Mouse (Mus musculus) midbrain, embryonic 10.5 days (tissue): Measurements from ENCODE around the gene Filip1. TPM values are rescaled to one million over a fixed set of nuclear protein-coding genes. Genes with fewer than 3 reads are reported as not detected.
A peak's percentile ranks its signal among the peaks of the same experiment; 100 is the strongest.

Experiments used
- DNase-seq: peaks from one replicate; pipeline ENCODE4 v3.0.0-alpha.2; 2017; ENCODE audit warnings: low spot score
- H3K27ac ChIP-seq: fragments of 300-500 bp; sonication (generic); replicated peaks from 2 replicates; pipeline ENCODE4 v1.5.1; 2016; ENCODE audit warnings: mild to moderate bottlenecking
- H3K27me3 ChIP-seq: fragments of 300-500 bp; sonication (generic); 2 replicates; pipeline ENCODE4 v1.6.1; 2016; ENCODE audit warnings: low read depth, mild to moderate bottlenecking; ENCODE audit not compliant: poor library complexity, severe bottlenecking
- H3K36me3 ChIP-seq: fragments of 300-500 bp; sonication (generic); 2 replicates; pipeline ENCODE4 v1.6.1; 2016; ENCODE audit warnings: mild to moderate bottlenecking, moderate library complexity
- H3K4me1 ChIP-seq: fragments of 300-500 bp; sonication (generic); 2 replicates; pipeline ENCODE4 v1.6.1; 2016
- H3K4me3 ChIP-seq: fragments of 300-500 bp; sonication (generic); 2 replicates; pipeline ENCODE4 v1.5.1; 2016; ENCODE audit warnings: mild to moderate bottlenecking, moderate library complexity
- H3K9me3 ChIP-seq: fragments of 300-500 bp; sonication (generic); replicated peaks from 2 replicates; pipeline ENCODE4 v1.6.1; 2016; ENCODE audit warnings: mild to moderate bottlenecking
- WGBS: fragments of 180-500 bp; shearing (Covaris S2); methylation state at CpG from one replicate; pipeline ENCODE4 v1.1.7; 2016; 5-methylcytosine and 5-hydroxymethylcytosine counted together
- polyA plus RNA-seq: library from polyadenylated mRNA; unstranded; fragments of >200 nt; fragmentation: Nextera tagmentation; extraction: Ambion mirVana; gene quantifications from 2 replicates; pipeline ENCODE4 v1.2.1, GENCODE M21; 2016

Filip1 gene
- polyA plus RNA-seq, 1 experiment from 2014 or later = 8.3 TPM

- peak; percentile 40 for DNase-seq
- 22% methylated on average over 13 of the region's 13 CpGs for WGBS
- Histone ChIP-seq H3K27ac (peak overlapping the region; percentile 24), H3K9me3 (no peaks in the 10 kb centered on the region), H3K4me3 (peak overlapping the region; percentile 40), H3K4me1 (peaks cover 11% of the 10 kb centered on the region), H3K36me3 (no peaks in the 10 kb centered on the region), H3K27me3 (no peaks in the 10 kb centered on the region)
Observed at GRCm38 (mm10) chr9:79977549-79977971, 35.1 kb downstream of the Filip1 start.

- no peaks in the 10 kb centered on the region for H3K36me3 ChIP-seq
- no peaks in the 10 kb centered on the region for H3K9me3 ChIP-seq
- H3K4me1 ChIP-seq = peaks cover 11% of the 10 kb centered on the region
- H3K4me3 ChIP-seq = no peak overlapping the region
- 79% methylated on average over 8 of the region's 8 CpGs for WGBS
- no peak overlapping the region for H3K27ac ChIP-seq
- no peaks in the 10 kb centered on the region for H3K27me3 ChIP-seq
- no peak for DNase-seq
Observed at GRCm38 (mm10) chr9:79976789-79977188, 35.9 kb downstream of the Filip1 start.

GRCm38 (mm10) chr9:79975121-79975520 lies 37.5 kb downstream of the Filip1 start:
- H3K9me3 ChIP-seq = no peaks in the 10 kb centered on the region
- no peak overlapping the region for H3K4me3 ChIP-seq
- 84% methylated on average over 5 of the region's 5 CpGs for whole genome bisulfite sequencing
- H3K27me3 ChIP-seq = no peaks in the 10 kb centered on the region
- no peak for DNase-seq
- peaks cover 11% of the 10 kb centered on the region for H3K4me1 ChIP-seq
- no peak overlapping the region for H3K27ac ChIP-seq
- no peaks in the 10 kb centered on the region for H3K36me3 ChIP-seq

GRCm38 (mm10) chr9:79973582-79973981 lies 39.1 kb downstream of the Filip1 start:
- no peaks in the 10 kb centered on the region for H3K9me3 ChIP-seq
- H3K36me3 ChIP-seq = no peaks in the 10 kb centered on the region
- no peaks in the 10 kb centered on the region for H3K27me3 ChIP-seq
- WGBS = 89% methylated on average over 8 of the region's 8 CpGs
- H3K4me3 ChIP-seq = no peak overlapping the region
- DNase-seq = no peak
- H3K4me1 ChIP-seq = peaks cover 11% of the 10 kb centered on the region
- no peak overlapping the region for H3K27ac ChIP-seq

- H3K9me3 ChIP-seq = no peaks in the 10 kb centered on the region
- DNase-seq = no peak
- H3K4me1 ChIP-seq = peaks cover 9% of the 10 kb centered on the region
- WGBS = 92% methylated on average over 6 of the region's 6 CpGs
- H3K27ac ChIP-seq = no peak overlapping the region
- H3K36me3 ChIP-seq = no peaks in the 10 kb centered on the region
- no peak overlapping the region for H3K4me3 ChIP-seq
- no peaks in the 10 kb centered on the region for H3K27me3 ChIP-seq
Observed at GRCm38 (mm10) chr9:79972705-79973104, 39.9 kb downstream of the Filip1 start.

- WGBS = 83% methylated on average over 6 of the region's 6 CpGs
Observed at GRCm38 (mm10) chr9:79971619-79972018, 41.0 kb downstream of the Filip1 start.

GRCm38 (mm10) chr9:79970659-79971118 lies 42.0 kb downstream of the Filip1 start:
- Histone ChIP-seq H3K36me3 (no peaks in the 10 kb centered on the region), H3K9me3 (no peaks in the 10 kb centered on the region), H3K4me1 (0 out of 2 replicates have a peak, but pooled peaks cover 3% of the 10 kb centered on the region), H3K27me3 (no peaks in the 10 kb centered on the region), H3K27ac (no peak overlapping the region), H3K4me3 (no peak overlapping the region)
- WGBS = 75% methylated on average over 8 of the region's 8 CpGs
- no peak for DNase-seq

More at GRCm38 (mm10) chr9:79971619-79972018, 41.0 kb downstream of the Filip1 start:
- no peaks in the 10 kb centered on the region for H3K9me3 ChIP-seq
- DNase-seq = no peak
- H3K4me1 ChIP-seq = 0 out of 2 replicates have a peak, but pooled peaks cover 3% of the 10 kb centered on the region
- no peaks in the 10 kb centered on the region for H3K36me3 ChIP-seq
- no peaks in the 10 kb centered on the region for H3K27me3 ChIP-seq
- H3K4me3 ChIP-seq = no peak overlapping the region
- no peak overlapping the region for H3K27ac ChIP-seq

GRCm38 (mm10) chr9:79969544-79969943 lies 43.1 kb downstream of the Filip1 start:
- no peak for DNase-seq
- Histone ChIP-seq H3K27me3 (no peaks in the 10 kb centered on the region), H3K9me3 (no peaks in the 10 kb centered on the region), H3K4me1 (no peaks in the 10 kb centered on the region), H3K27ac (no peak overlapping the region), H3K36me3 (no peaks in the 10 kb centered on the region), H3K4me3 (no peak overlapping the region)
- 92% methylated on average over 4 of the region's 4 CpGs for WGBS

- Histone ChIP-seq H3K4me1 (peaks cover 4% of the 10 kb centered on the region), H3K36me3 (no peaks in the 10 kb centered on the region), H3K4me3 (no peak overlapping the region), H3K27ac (no peak overlapping the region), H3K27me3 (no peaks in the 10 kb centered on the region), H3K9me3 (no peaks in the 10 kb centered on the region)
- WGBS = 85% methylated on average over 12 of the region's 12 CpGs
- DNase-seq = no peak
Observed at GRCm38 (mm10) chr9:79966711-79967487, 45.8 kb downstream of the Filip1 start.

GRCm38 (mm10) chr9:79965600-79966392 lies 46.9 kb downstream of the Filip1 start:
- no peak for DNase-seq

GRCm38 (mm10) chr9:79965003-79965402 lies 47.6 kb downstream of the Filip1 start:
- Histone ChIP-seq H3K4me3 (no peak overlapping the region), H3K36me3 (no peaks in the 10 kb centered on the region), H3K4me1 (peaks cover 7% of the 10 kb centered on the region), H3K9me3 (no peaks in the 10 kb centered on the region), H3K27ac (no peak overlapping the region), H3K27me3 (no peaks in the 10 kb centered on the region)
- no peak for DNase-seq
- WGBS = 81% methylated on average over 5 of the region's 5 CpGs

More at GRCm38 (mm10) chr9:79965600-79966392, 46.9 kb downstream of the Filip1 start:
- WGBS = 91% methylated on average over 14 of the region's 14 CpGs
- no peak overlapping the region for H3K4me3 ChIP-seq
- no peak overlapping the region for H3K27ac ChIP-seq
- H3K36me3 ChIP-seq = no peaks in the 10 kb centered on the region
- no peaks in the 10 kb centered on the region for H3K9me3 ChIP-seq
- H3K27me3 ChIP-seq = no peaks in the 10 kb centered on the region
- peaks cover 7% of the 10 kb centered on the region for H3K4me1 ChIP-seq

- Histone ChIP-seq H3K4me1 (peaks cover 7% of the 10 kb centered on the region), H3K4me3 (no peak overlapping the region), H3K27me3 (no peaks in the 10 kb centered on the region), H3K27ac (peak overlapping the region; percentile 18; the same call in 1 of the 2 replicates), H3K36me3 (no peaks in the 10 kb centered on the region), H3K9me3 (no peaks in the 10 kb centered on the region)
- WGBS = 75% methylated on average over 16 of the region's 16 CpGs
- DNase-seq = no peak
Observed at GRCm38 (mm10) chr9:79961630-79962285, 50.9 kb downstream of the Filip1 start.
